Mouse (Mus musculus) cerebellum, adult 11-12 months (tissue): Measurements from ENCODE around the gene Keap1.
A peak's percentile ranks its signal among the peaks of the same experiment; 100 is the strongest.

ENCODE experiments used
- DNase-seq: peaks from one replicate; pipeline ENCODE4 v3.0.0; 2022

Keap1 gene

GRCm38 (mm10) chr9:21194787-21195493 lies 44.2 kb downstream of the Keap1 start:
- no peak for DNase-seq

- DNase-seq, result no peak
These were observed 45.4 kb downstream of the Keap1 start for GRCm38 (mm10) chr9:21193786-21194185.

GRCm38 (mm10) chr9:21190670-21191069 lies 48.5 kb downstream of the Keap1 start:
- no peak for DNase-seq

GRCm38 (mm10) chr9:21189905-21190304 lies 49.3 kb downstream of the Keap1 start:
- DNase-seq, result peak; percentile 10

GRCm38 (mm10) chr9:21185436-21185835 lies 53.7 kb downstream of the Keap1 start:
- DNase-seq, result no peak

GRCm38 (mm10) chr9:21184733-21185132 lies 54.4 kb downstream of the Keap1 start:
- DNase-seq, result peak; percentile 58

GRCm38 (mm10) chr9:21183905-21184413 lies 55.2 kb downstream of the Keap1 start:
- DNase-seq, result no peak

GRCm38 (mm10) chr9:21183421-21183820 lies 55.7 kb downstream of the Keap1 start:
- no peak for DNase-seq

GRCm38 (mm10) chr9:21181421-21182220 lies 57.5 kb downstream of the Keap1 start:
- no peak for DNase-seq

GRCm38 (mm10) chr9:21180841-21181240 lies 58.3 kb downstream of the Keap1 start:
- no peak for DNase-seq

GRCm38 (mm10) chr9:21180402-21180801 lies 58.8 kb downstream of the Keap1 start:
- no peak for DNase-seq
